Mouse (Mus musculus): ENCODE measurements around the gene Tmem259.

The Tmem259 gene

DNA sequence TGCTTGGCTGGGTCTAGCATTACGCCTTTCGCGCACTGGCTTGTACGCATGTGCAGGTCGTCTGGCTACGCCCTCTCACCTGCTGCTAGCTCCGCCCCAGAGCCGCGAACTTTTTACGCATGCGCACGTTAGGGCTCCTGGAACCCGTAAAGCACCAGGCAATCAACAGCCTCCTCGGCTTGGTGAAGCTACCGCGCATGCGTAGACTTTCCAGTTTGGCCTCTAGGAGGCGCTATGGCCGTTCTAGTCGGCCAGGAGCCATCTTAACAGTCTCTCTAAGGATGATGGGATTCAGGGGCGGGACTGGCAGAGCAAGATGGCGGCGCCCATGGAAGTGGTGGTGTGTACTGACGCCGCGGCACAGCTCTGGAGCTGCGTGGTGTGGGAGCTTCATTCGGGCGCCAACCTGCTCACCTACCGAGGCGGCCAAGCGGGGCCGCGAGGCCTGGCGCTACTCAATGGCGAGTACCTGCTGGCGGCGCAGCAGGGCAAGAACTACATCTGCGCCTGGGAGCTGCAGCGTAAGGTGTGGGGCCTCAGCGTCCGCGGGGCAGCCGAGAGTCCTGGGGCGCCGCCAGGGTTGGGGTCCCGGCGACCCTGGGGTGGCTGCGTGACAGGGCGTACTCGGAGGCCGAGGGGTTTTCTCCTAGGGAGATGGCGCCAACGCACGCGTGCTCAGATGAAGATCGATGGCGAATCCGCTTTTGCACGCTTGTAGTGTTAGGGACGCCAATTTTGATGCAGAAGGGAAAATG, 24.1 kb downstream of the Tmem259 start, which contains the start of gene Wdr18:
Wdr18 (plus strand) TSS at position 306 of the 755 bp plus-strand sequence.
- DNase-seq = peak; percentile 99 to 100

- peak; percentile 62 to 63 for DNase-seq
These were observed 24.7 kb downstream of the Tmem259 start for GRCm38 (mm10) chr10:79959412-79959811.

DNA sequence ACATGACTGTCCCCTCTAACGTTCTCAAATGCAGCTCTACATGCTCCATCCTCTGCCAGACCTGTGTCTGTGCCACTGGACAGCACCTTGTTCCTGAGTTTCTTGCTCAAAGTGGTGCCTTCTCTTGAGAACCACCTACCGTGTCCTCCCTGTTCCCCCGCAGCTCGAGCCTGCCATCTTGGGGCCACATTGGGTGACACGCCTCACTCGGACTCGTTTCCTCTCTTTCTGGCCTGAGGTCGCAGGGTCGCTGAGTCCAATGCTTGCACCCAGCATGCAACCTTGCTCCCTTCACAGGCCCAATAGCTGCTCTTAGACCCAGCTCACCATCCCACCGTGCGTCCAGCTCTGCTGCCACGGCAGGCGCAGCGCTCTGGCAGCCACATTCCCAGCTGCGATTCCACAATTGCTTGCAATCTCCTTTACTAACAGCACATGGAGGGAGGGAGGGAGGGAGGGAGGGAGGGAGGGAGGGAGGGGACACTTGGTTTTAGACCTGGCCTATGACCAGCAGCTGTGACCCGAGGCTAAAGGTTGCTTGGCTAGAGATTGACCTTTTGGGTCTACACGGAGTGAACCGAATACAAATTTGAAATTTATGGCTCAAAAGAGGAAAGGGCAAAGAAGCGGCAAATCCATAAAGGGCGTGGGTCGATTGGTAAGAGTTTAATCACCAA, 25.9 kb downstream of the Tmem259 start:
- peak; percentile 85 to 91 for DNase-seq

DNA sequence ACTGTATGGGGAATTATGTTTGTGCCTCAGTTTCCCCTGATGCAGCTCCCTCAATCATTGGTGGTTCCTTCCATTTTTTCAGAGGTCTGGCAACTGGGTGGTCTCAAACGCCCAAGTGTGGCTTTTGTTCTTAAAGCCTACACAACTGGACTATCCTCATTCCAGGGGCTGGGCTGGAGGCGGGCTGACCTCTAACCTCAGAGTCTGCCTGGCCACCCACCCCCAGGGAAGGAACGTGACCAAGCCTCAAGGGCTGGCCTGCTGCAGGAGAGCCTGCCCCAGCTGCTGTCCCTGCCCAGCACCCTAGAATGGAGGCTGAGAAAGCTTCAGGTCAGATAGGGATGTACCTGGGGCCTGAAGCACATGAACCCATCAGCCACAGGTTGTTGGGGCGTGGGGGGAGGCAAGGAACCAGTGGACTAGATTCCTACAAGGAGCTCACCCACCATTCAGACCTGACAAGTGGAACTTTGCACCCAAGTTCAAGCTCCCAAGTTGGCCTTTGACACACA, 27.4 kb downstream of the Tmem259 start:
- no peak for DNase-seq

- DNase-seq = no peak
These were observed 28.4 kb downstream of the Tmem259 start for GRCm38 (mm10) chr10:79955691-79956090.

DNA sequence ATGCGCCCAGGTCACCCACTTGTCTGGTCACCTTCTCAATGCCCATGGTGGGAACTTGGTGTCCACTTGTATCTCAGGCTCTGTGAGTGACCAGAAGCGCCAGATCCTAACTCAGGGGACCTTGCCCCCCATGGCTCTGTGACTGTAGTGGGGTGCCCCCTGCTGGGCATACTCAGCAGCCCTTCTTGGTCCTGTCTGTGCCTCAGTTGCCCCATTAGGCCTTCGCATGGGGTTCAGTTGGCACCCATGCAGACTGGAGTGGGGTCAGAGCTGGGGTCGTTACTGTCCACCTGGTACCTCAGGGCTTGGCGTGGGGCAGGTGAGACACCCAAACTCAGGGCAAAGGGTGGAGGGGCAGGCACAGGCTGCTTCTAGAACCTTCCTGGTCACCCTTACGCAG, 30.2 kb downstream of the Tmem259 start:
- peak in 1 of 2 experiments; percentile 54 for DNase-seq

- DNase-seq = no peak
These were observed 33.5 kb downstream of the Tmem259 start for GRCm38 (mm10) chr10:79950661-79951060.

DNA sequence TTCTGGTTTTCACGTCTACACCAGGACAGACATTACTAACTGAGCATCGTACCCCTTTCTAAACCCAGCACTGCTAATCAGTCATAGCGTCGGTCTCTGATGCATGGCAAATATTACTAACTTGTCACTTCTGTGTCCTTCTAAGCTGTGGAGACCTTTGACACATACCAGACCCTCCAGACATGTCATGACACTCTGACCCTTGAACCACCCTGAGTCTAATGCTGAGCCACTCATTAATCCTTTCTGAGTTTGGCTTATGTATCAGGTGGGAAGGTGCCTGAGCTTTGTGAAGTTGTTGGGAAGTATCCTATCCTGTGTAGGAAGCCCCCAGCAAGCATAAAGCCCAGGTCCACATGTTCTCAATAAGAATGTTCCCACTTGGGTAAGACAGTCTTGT, 34.3 kb downstream of the Tmem259 start:
- no peak for DNase-seq

DNA sequence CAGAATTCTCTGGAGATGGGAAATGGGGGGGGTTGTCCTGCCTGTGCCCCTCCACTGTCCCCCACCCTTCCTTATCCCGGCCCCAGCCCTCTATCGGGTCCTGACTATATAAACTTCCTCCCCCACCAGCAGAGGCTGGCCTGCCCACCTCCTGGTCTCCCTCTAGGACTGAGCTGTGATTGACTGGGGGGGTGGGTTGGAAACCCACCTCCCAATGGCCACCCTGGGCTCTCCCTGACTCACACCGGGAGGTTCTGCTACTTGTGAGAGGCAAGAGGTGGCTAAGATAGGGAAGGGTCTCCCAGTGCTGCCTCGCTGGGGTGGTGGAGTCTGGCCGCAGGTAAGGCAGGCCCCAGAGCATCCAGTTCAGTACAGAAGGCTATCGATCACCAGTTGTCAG, 36.6 kb downstream of the Tmem259 start:
- no peak for DNase-seq

DNA sequence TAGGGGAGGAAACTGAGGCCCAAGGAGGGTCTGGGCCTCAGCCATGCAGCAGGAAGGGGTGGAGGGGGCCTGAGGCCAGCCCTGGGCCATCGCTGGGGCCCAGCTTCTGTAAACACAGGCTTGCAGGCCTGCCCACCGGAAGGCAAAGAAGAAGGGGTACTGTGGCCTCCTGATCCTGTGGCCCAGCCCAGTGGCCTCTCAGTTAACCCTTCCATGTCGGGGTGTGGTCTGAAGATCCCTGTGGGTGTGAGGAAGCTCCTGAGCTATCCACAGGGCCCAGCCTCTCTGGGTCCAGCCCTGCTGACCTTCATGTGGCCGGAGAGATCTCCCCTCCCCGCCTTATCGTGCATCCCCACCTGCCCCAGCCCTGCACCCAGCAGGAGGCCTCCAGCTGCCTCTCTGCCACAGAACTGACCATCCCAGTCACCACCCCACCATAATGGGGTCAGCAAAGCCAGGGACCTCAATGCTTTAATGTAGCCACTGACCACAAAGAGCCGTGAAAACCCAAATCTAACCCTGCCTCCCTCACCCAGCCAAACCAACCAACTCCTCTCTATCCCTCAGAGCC, 37.3 kb downstream of the Tmem259 start:
- DNase-seq = no peak

GRCm38 (mm10) chr10:79945507-79946234, 38.5 kb downstream of the Tmem259 start:
- DNase-seq = peak in 1 of 2 experiments; percentile 51

- no peak for DNase-seq
These were observed 40.6 kb downstream of the Tmem259 start for GRCm38 (mm10) chr10:79943471-79943901.

GRCm38 (mm10) chr10:79942988-79943387, 41.1 kb downstream of the Tmem259 start:
- DNase-seq = no peak

DNA sequence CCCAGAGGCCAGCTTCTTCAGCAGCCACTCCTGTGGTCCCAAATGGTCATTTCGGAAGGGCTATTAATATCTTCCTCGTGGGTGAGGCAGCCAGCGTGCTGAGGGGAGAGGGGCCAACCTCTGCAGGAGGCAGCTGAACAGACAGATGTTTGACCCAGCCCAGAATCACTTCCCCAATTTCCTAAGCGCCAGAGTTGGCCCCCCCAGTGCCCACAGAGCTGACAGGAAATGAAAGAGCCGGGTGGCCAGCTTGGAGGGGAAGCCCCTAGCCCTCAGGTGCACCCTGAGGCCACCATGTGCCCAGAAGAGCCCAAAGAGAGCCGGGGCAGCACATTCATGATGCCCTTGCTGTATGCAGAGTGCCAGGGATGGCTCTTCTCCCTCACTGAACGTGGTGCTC, 43.4 kb downstream of the Tmem259 start:
- no peak for DNase-seq

DNA sequence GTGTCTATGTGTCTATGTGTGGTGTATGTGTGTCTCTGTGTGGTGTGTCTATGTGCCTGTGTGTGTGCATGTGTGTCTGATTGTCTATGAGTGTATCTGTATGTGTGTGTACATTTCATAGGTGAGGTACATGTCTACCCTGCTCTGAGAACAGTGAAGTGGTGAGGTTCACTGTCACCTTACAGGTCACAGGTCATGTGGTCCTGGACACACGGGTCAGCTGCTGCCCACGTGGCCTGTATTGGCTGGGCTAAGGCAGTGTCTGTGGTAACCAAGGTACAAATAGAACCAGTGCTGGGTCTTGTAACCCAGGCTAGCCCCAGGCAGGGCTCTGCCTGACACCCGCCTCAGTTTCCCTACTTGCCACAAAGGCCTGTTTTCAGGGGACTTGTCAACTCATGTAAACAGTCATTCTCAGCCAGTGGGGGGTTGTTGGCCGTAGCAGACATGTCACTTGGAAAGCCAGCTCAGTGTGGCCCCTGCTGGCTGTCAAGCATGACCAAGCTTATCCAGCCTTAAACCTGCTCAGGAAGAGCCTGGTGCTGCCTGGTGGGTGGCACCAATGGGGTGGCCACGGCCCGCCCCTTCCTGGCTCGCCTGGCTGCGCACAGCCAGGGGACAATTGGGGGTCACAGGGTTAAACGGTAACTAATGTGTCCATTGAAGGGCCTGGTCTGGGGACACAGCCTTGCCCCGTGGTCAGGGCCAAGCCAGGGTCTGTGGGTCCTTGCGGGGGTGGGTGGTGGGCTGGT, 46.2 kb downstream of the Tmem259 start:
- no peak for DNase-seq

GRCm38 (mm10) chr10:79936911-79937441, 47.2 kb downstream of the Tmem259 start:
- peak; percentile 76 to 81 for DNase-seq

DNA sequence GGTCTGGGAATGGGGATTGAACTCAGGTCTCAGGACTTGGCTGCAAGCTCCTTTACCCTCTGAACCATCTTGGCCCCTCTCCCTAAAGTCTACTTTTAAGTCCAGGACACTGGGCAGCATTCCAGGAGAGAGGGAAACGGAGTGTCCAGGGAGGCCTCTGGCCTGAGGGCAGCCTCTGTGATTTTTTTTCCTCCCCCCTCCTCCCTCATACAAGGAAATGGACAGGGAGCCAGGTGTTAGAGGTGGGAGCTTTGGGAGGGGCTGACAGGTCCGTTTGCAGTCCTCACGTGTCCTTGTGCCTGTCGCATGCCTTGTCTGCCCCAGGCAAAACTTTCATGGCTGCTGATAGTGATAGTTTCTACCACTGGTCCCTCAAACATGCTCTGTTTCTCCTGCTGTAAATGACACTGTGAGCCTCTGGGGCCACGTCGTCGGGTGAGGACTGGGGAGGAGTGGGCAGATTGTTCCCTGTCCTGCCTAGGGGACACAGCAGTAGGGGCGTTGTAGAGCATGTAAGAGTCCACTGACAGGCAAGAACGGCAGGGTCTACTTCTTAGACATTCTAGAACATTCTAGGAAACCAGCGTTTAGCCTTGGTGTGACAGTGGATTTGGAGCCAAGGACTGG, 47.7 kb downstream of the Tmem259 start:
- no peak for DNase-seq

- DNase-seq = peak; percentile 41 to 55
These were observed 49.1 kb downstream of the Tmem259 start for GRCm38 (mm10) chr10:79934794-79935569.

DNA sequence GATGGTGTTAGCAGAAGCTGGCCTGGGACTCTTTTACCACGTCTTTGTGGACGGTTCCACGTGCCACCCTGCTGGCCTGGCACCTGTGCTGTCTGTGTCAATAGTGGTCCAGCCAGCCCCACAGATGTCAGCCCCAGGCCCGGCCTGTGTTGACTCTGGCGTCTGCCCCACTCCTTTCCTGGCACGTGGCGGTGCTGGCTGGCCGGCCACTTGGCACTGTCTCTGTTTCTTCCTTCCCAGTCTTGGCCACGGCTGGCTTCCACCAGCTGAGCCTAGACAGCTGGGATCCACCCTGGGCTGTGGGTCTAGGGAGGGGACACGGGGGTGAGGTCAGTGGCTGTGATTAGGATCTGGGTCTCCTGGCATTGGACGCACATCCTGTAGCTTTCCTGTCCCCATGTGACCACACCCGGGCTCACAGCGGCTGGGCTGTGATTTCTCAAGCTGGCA, 49.8 kb downstream of the Tmem259 start:
- peak; percentile 88 to 94 for DNase-seq

DNA sequence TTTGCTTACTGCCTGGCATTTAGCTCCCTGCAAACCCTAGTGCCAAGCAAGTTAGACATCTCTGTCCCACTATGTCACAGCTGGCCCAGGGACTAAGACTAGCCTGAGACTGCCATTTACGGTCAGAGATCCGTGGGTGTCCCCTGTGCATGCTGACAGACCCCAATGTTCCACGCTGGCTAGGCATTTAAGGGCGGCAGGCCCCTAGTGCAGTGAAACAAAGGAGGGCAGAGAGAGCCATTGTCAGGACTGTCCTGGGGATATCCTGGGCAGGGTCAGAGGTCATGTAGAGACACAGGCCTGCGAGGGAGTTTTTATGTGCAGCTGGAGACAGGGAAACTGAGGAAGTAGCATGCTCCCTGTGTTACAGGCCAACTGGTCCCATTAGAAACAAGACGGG, 50.3 kb downstream of the Tmem259 start:
- no peak for DNase-seq
